Mouse (Mus musculus): ENCODE data around the gene Vgll3. TPM values are rescaled to one million over a fixed set of nuclear protein-coding genes. Genes with fewer than 3 reads are reported as not detected.

Gene Vgll3
- polyA plus RNA-seq, 1 experiment from 2014 or later: 0.89 TPM

GRCm38 (mm10) chr16:65829096-65829495, 14.0 kb downstream of the Vgll3 start:
- H3K27ac ChIP-seq (ENCODE audit: low read depth, low read length): no peak overlapping the region
- H3K36me3 ChIP-seq (ENCODE audit: control insufficient read depth, insufficient read depth, low read length): no peaks in the 10 kb centered on the region
- ATAC-seq (replicated peaks; ENCODE audit: insufficient number of reproducible peaks, low FRiP score, low TSS enrichment): no peak
- 67% methylated on average over 6 of the region's 6 CpGs for WGBS (ENCODE audit: insufficient replicate concordance)
- no peaks in the 10 kb centered on the region for H3K4me1 ChIP-seq (ENCODE audit: control insufficient read depth, insufficient read depth, low read length)
- H3K27me3 ChIP-seq (ENCODE audit: control insufficient read depth, insufficient read depth, low read length): no peaks in the 10 kb centered on the region
- no peak overlapping the region for H3K4me3 ChIP-seq (ENCODE audit: low read depth, low read length)
- no peak overlapping the region for H3K4me2 ChIP-seq
- H3K9me3 ChIP-seq (replicated peaks; ENCODE audit: control insufficient read depth, low read length): no peaks in the 10 kb centered on the region
- no peak overlapping the region for H3K9ac ChIP-seq (ENCODE audit: low read depth, low read length)

DNA sequence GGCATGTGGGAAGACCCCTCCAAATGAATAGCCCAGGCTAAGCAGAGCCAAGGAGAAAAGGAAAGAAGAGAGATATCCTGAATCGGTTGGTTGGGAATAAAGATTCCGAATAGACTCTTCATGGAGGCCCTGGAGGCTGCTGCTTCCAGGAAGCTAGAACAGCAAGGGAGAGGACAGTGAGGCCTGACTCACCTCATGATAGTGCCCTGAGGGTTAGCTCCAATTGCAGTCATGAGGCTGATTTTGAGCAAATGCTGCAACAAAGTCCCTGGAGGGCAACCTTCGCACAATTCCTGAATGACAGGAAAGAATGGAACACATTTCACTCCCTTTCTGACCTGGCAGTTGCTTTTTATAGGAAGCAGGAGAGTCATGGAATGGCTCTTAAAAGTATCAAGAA, 19.7 kb downstream of the Vgll3 start:
- no peaks in the 10 kb centered on the region for H3K27me3 ChIP-seq (ENCODE audit: control insufficient read depth, insufficient read depth, low read length)
- no peak for ATAC-seq (replicated peaks; ENCODE audit: insufficient number of reproducible peaks, low FRiP score, low TSS enrichment)
- H3K4me2 ChIP-seq: no peak overlapping the region
- no peak overlapping the region for H3K4me3 ChIP-seq (ENCODE audit: low read depth, low read length)
- no peaks in the 10 kb centered on the region for H3K9me3 ChIP-seq (replicated peaks; ENCODE audit: control insufficient read depth, low read length)
- WGBS (ENCODE audit: insufficient replicate concordance): 73% methylated on average over 3 of the region's 3 CpGs
- no peak overlapping the region for H3K27ac ChIP-seq (ENCODE audit: low read depth, low read length)
- no peaks in the 10 kb centered on the region for H3K4me1 ChIP-seq (ENCODE audit: control insufficient read depth, insufficient read depth, low read length)
- H3K9ac ChIP-seq (ENCODE audit: low read depth, low read length): no peak overlapping the region
- H3K36me3 ChIP-seq (ENCODE audit: control insufficient read depth, insufficient read depth, low read length): no peaks in the 10 kb centered on the region

DNA sequence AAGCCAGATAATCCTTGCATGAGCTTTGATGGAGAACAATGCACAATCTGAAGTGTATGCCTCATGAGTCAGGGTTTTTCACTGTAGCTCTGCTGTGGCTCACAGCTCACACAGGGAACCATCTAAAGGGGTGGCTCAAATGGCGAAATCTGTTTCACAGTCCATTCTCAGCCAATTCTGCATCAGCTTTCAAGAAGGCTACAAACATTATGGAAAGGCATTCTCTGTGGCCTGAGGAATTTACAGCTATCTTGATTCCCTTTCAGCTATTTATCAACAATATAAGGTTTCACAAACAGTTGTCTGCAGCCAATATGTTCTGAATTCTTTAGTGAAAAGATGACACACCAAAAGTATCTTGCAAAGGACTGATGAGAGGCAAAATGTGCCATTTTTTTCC, 35.1 kb downstream of the Vgll3 start:
- Histone ChIP-seq H3K4me1 (ENCODE audit: control insufficient read depth, insufficient read depth, low read length) (no peaks in the 10 kb centered on the region), H3K9ac (ENCODE audit: low read depth, low read length) (no peak overlapping the region), H3K27ac (ENCODE audit: low read depth, low read length) (no peak overlapping the region), H3K36me3 (ENCODE audit: control insufficient read depth, insufficient read depth, low read length) (no peaks in the 10 kb centered on the region), H3K4me2 (no peak overlapping the region), H3K27me3 (ENCODE audit: control insufficient read depth, insufficient read depth, low read length) (no peaks in the 10 kb centered on the region), H3K9me3 (replicated peaks; ENCODE audit: control insufficient read depth, low read length) (no peaks in the 10 kb centered on the region), H3K4me3 (ENCODE audit: low read depth, low read length) (no peak overlapping the region)
- WGBS (ENCODE audit: insufficient replicate concordance): 67% methylated on average over 1 of the region's 1 CpGs
- no peak for ATAC-seq (replicated peaks; ENCODE audit: insufficient number of reproducible peaks, low FRiP score, low TSS enrichment)

GRCm38 (mm10) chr16:65864471-65864870, 49.4 kb downstream of the Vgll3 start:
- Histone ChIP-seq H3K4me3 (ENCODE audit: low read depth, low read length) (no peak overlapping the region), H3K36me3 (ENCODE audit: control insufficient read depth, insufficient read depth, low read length) (no peaks in the 10 kb centered on the region), H3K4me1 (ENCODE audit: control insufficient read depth, insufficient read depth, low read length) (no peaks in the 10 kb centered on the region), H3K9ac (ENCODE audit: low read depth, low read length) (no peak overlapping the region), H3K4me2 (no peak overlapping the region), H3K27me3 (ENCODE audit: control insufficient read depth, insufficient read depth, low read length) (no peaks in the 10 kb centered on the region), H3K9me3 (replicated peaks; ENCODE audit: control insufficient read depth, low read length) (no peaks in the 10 kb centered on the region), H3K27ac (ENCODE audit: low read depth, low read length) (no peak overlapping the region)
- no peak for ATAC-seq (replicated peaks; ENCODE audit: insufficient number of reproducible peaks, low FRiP score, low TSS enrichment)
- 67% methylated on average over 5 of the region's 5 CpGs for WGBS (ENCODE audit: insufficient replicate concordance)

DNA sequence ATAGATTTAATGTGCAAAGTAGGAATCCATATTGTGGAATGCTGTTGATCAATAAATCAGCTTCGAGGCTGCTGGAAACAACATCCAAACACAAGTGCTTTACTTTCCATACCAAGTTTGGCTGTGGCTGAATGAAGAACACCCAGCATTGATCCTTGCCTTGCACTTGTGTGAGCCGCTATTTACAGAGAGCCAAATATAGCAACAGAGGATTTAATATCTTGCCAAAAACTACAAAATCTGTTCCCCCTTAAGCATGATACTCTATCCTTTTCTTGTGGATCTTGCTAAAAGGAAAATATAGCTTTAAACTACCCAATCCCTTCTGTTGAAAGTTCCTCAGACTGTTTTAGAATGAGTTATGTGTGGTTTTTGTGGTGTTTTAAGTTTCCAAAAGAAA, 52.9 kb downstream of the Vgll3 start:
- ATAC-seq (replicated peaks; ENCODE audit: insufficient number of reproducible peaks, low FRiP score, low TSS enrichment): no peak
- Histone ChIP-seq H3K4me1 (ENCODE audit: control insufficient read depth, insufficient read depth, low read length) (no peaks in the 10 kb centered on the region), H3K4me3 (ENCODE audit: low read depth, low read length) (no peak overlapping the region), H3K9me3 (replicated peaks; ENCODE audit: control insufficient read depth, low read length) (no peaks in the 10 kb centered on the region), H3K27ac (ENCODE audit: low read depth, low read length) (no peak overlapping the region), H3K4me2 (no peak overlapping the region), H3K27me3 (ENCODE audit: control insufficient read depth, insufficient read depth, low read length) (no peaks in the 10 kb centered on the region), H3K9ac (ENCODE audit: low read depth, low read length) (no peak overlapping the region), H3K36me3 (ENCODE audit: control insufficient read depth, insufficient read depth, low read length) (no peaks in the 10 kb centered on the region)
- WGBS (ENCODE audit: insufficient replicate concordance): 60% methylated on average over 2 of the region's 2 CpGs

- Histone ChIP-seq H3K27me3 (ENCODE audit: control insufficient read depth, insufficient read depth, low read length) (no peaks in the 10 kb centered on the region), H3K4me1 (ENCODE audit: control insufficient read depth, insufficient read depth, low read length) (no peaks in the 10 kb centered on the region), H3K9me3 (replicated peaks; ENCODE audit: control insufficient read depth, low read length) (no peaks in the 10 kb centered on the region), H3K36me3 (ENCODE audit: control insufficient read depth, insufficient read depth, low read length) (no peaks in the 10 kb centered on the region), H3K27ac (ENCODE audit: low read depth, low read length) (no peak overlapping the region), H3K4me3 (ENCODE audit: low read depth, low read length) (no peak overlapping the region), H3K4me2 (no peak overlapping the region), H3K9ac (ENCODE audit: low read depth, low read length) (no peak overlapping the region)
- 77% methylated on average over 2 of the region's 2 CpGs for WGBS (ENCODE audit: insufficient replicate concordance)
- no peak for ATAC-seq (replicated peaks; ENCODE audit: insufficient number of reproducible peaks, low FRiP score, low TSS enrichment)
Observed at GRCm38 (mm10) chr16:65868933-65869332, 53.9 kb downstream of the Vgll3 start.

DNA sequence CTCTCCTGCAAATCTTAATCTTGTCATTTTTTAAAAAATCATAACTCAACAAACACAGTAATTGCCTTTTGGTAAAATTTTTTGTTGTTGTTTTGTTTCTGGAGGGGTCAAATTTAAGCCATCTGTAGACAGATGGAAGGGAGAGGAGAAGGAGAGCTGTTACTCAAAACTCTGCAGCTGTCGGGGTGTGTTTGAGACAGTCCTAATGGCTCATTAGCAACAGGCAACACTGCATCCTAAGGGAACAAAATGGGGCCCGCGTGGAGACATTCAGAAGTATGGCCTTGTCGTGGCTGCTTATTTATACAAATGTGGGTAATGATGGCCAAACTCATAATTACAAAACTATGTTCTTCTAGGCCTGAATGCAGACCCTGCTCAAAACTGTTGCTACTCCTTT, 73.9 kb downstream of the Vgll3 start:
- Histone ChIP-seq H3K27me3 (ENCODE audit: control insufficient read depth, insufficient read depth, low read length) (no peaks in the 10 kb centered on the region), H3K4me2 (no peak overlapping the region), H3K36me3 (ENCODE audit: control insufficient read depth, insufficient read depth, low read length) (no peaks in the 10 kb centered on the region), H3K27ac (ENCODE audit: low read depth, low read length) (no peak overlapping the region), H3K4me3 (ENCODE audit: low read depth, low read length) (no peak overlapping the region), H3K9me3 (replicated peaks; ENCODE audit: control insufficient read depth, low read length) (no peaks in the 10 kb centered on the region), H3K4me1 (ENCODE audit: control insufficient read depth, insufficient read depth, low read length) (no peaks in the 10 kb centered on the region), H3K9ac (ENCODE audit: low read depth, low read length) (no peak overlapping the region)
- ATAC-seq (replicated peaks; ENCODE audit: insufficient number of reproducible peaks, low FRiP score, low TSS enrichment): no peak
- whole genome bisulfite sequencing (ENCODE audit: insufficient replicate concordance): 77% methylated on average over 4 of the region's 4 CpGs
